Mouse (Mus musculus): ENCODE data around the gene Fdx1l.

Gene Fdx1l

GRCm38 (mm10) chr9:21026849-21027248, 46.6 kb downstream of the Fdx1l start:
- DNase-seq = no peak

- no peak for DNase-seq
Measured at GRCm38 (mm10) chr9:21025258-21025810, 48.1 kb downstream of the Fdx1l start.

GRCm38 (mm10) chr9:21022726-21023125, 50.7 kb downstream of the Fdx1l start:
- DNase-seq = no peak

- no peak for DNase-seq
Measured at GRCm38 (mm10) chr9:21022288-21022687, 51.1 kb downstream of the Fdx1l start.

- no peak for DNase-seq
Measured at GRCm38 (mm10) chr9:21021363-21021762, 52.1 kb downstream of the Fdx1l start.

GRCm38 (mm10) chr9:21018600-21018999, 54.8 kb downstream of the Fdx1l start:
- no peak for DNase-seq

Measured in cerebellum, adult 9-11 months (tissue).